Mouse (Mus musculus): ENCODE results near the gene Dennd4b.
"Not testable (repeated sequence)": the region's sequence is repeated elsewhere in the genome, so short reads cannot be mapped to it uniquely, and the experiment has no call there.

DNA sequence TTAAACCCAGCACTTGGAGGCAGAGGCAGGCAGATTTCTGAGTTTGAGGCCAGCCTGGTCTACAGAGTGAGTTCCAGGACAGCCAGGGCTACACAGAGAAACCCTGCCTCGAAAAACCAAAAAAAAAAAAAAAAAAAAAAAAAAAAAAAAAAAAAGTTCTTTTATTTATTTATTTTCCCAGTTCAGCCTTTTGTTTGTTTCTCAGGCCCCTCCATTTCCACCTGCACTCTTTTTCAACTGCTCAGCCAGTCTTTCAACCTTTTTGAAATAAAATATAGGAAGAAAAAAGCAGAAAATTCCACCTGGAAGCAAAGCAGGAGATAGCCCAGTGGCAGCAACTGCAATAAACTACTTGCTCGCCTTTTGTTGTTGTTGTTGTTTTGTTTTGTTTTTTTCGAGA lies 24.4 kb downstream of the Dennd4b start:
- TF ChIP-seq CTCF (IDR thresholded peaks at IDR 0.05; ENCODE audit: low read depth, low read length); POLR2A (IDR thresholded peaks at IDR 0.05; ENCODE audit: extremely low read depth, insufficient read depth, low read length): not testable (repeated sequence)
